Mouse (Mus musculus) hindbrain, postnatal 0 days (tissue): Measurements from ENCODE around the gene Fcgrt. TPM values are rescaled to one million over a fixed set of nuclear protein-coding genes. Genes with fewer than 3 reads are reported as not detected.
A peak's percentile ranks its signal among the peaks of the same experiment; 100 is the strongest.

Experiments
- ATAC-seq: fragments of 200-750 bp; cut with Nextera tagmentation; 2 replicates; pipeline ENCODE4 v1.8.0; 2017; ENCODE audit warnings: mild to moderate bottlenecking, moderate TSS enrichment, moderate library complexity
- DNase-seq: peaks from one replicate; pipeline ENCODE4 v3.0.0-alpha.2; 2015; ENCODE audit warnings: low spot score
- H3K27ac ChIP-seq: fragments of 300-500 bp; sonication (generic); 2 replicates; pipeline ENCODE4 v1.5.1; 2014; ENCODE audit warnings: mild to moderate bottlenecking
- H3K27me3 ChIP-seq: fragments of 300-500 bp; sonication (generic); 2 replicates; pipeline ENCODE4 v1.6.1; 2014; ENCODE audit warnings: low read length, mixed read lengths; ENCODE audit not compliant: insufficient read depth
- H3K36me3 ChIP-seq: fragments of 300-500 bp; sonication (generic); 2 replicates; pipeline ENCODE4 v1.6.1; 2014; ENCODE audit warnings: low read length, mixed read lengths; ENCODE audit not compliant: insufficient read depth
- H3K4me1 ChIP-seq: fragments of 300-500 bp; sonication (generic); 2 replicates; pipeline ENCODE4 v1.6.1; 2014; ENCODE audit warnings: antibody characterized with exemption, low read length, mixed read lengths; ENCODE audit not compliant: insufficient read depth
- H3K4me2 ChIP-seq: fragments of 300-500 bp; sonication (generic); 2 replicates; pipeline ENCODE4 v1.6.1; 2014; ENCODE audit warnings: low read depth, mild to moderate bottlenecking, low read length, moderate library complexity, mixed read lengths
- H3K4me3 ChIP-seq: fragments of 300-500 bp; sonication (generic); 2 replicates; pipeline ENCODE4 v1.5.1; 2014; ENCODE audit warnings: low read length
- H3K9ac ChIP-seq: fragments of 300-500 bp; sonication (generic); replicated peaks from 2 replicates; pipeline ENCODE4 v1.6.1; 2014; ENCODE audit warnings: mild to moderate bottlenecking, low read length, moderate library complexity, mixed read lengths
- H3K9me3 ChIP-seq: fragments of 300-500 bp; sonication (generic); 2 replicates; pipeline ENCODE4 v1.6.1; 2016; ENCODE audit warnings: low read length, mixed read lengths
- CTCF ChIP-seq: IDR thresholded peaks from 2 replicates; pipeline ENCODE4 v1.5.1; 2016; ENCODE audit warnings: antibody characterized with exemption, control low read depth, low read depth
- WGBS: fragments of 180-500 bp; shearing (Covaris S2); extraction: QIAGEN DNeasy Blood & Tissue Kit; methylation state at CpG from one replicate; pipeline ENCODE4 v1.1.7; 2014; 5-methylcytosine and 5-hydroxymethylcytosine counted together
- polyA plus RNA-seq: library from polyadenylated mRNA; unstranded; fragments of >200 nt; fragmentation: Nextera tagmentation; extraction: Ambion mirVana; gene quantifications from 2 replicates; pipeline ENCODE4 v1.2.1, GENCODE M21; 2015
- total RNA-seq: library from RNA; depleted of rRNA; stranded (reverse); fragments of >200 nt; gene quantifications from 2 replicates; pipeline ENCODE4 v1.2.3, GENCODE M21; 2014

Fcgrt gene
- total and polyA plus RNA-seq, 2 experiments from 2014 or later, result 32.9 to 45.9 TPM

GRCm38 (mm10) chr7:45147267-45147666, 43.6 kb upstream of the Fcgrt start:
- H3K4me1 ChIP-seq, result no peaks in the 10 kb centered on the region
- 91% methylated on average over 11 of the region's 11 CpGs for WGBS
- no peak overlapping the region for H3K4me2 ChIP-seq
- no peak for TF ChIP-seq CTCF
- no peaks in the 10 kb centered on the region; the same call in 1 of the 2 replicates for H3K36me3 ChIP-seq
- no peak overlapping the region for H3K9ac ChIP-seq
- DNase-seq (no peak), ATAC-seq (no peak)
- no peaks in the 10 kb centered on the region for H3K27me3 ChIP-seq
- H3K4me3 ChIP-seq, result no peak overlapping the region
- H3K9me3 ChIP-seq, result no peaks in the 10 kb centered on the region
- no peak overlapping the region for H3K27ac ChIP-seq

- no peak for ATAC-seq
- no peak overlapping the region for H3K9ac ChIP-seq
- 93% methylated on average over 8 of the region's 8 CpGs for WGBS
- H3K4me2 ChIP-seq, result no peak overlapping the region
- no peak for TF ChIP-seq CTCF
- no peak overlapping the region for H3K27ac ChIP-seq
- H3K27me3 ChIP-seq, result no peaks in the 10 kb centered on the region
- H3K9me3 ChIP-seq, result no peaks in the 10 kb centered on the region
- DNase-seq, result no peak
- no peaks in the 10 kb centered on the region; the same call in 1 of the 2 replicates for H3K36me3 ChIP-seq
- no peaks in the 10 kb centered on the region for H3K4me1 ChIP-seq
- H3K4me3 ChIP-seq, result no peak overlapping the region
Observed at GRCm38 (mm10) chr7:45145460-45145859, 41.8 kb upstream of the Fcgrt start.

- Histone ChIP-seq H3K4me2 (no peak overlapping the region), H3K27me3 (no peaks in the 10 kb centered on the region), H3K27ac (no peak overlapping the region), H3K4me1 (no peaks in the 10 kb centered on the region), H3K9me3 (no peaks in the 10 kb centered on the region), H3K9ac (no peak overlapping the region), H3K36me3 (no peaks in the 10 kb centered on the region; the same call in 1 of the 2 replicates), H3K4me3 (no peak overlapping the region)
- no peak for TF ChIP-seq CTCF
- ATAC-seq, result no peak
- no peak for DNase-seq
- 91% methylated on average over 13 of the region's 13 CpGs for WGBS
Observed at GRCm38 (mm10) chr7:45144368-45145174, 40.9 kb upstream of the Fcgrt start.

- Histone ChIP-seq H3K9ac (no peak overlapping the region), H3K4me2 (no peak overlapping the region), H3K36me3 (no peaks in the 10 kb centered on the region; the same call in 1 of the 2 replicates), H3K4me3 (no peak overlapping the region), H3K27me3 (no peaks in the 10 kb centered on the region), H3K9me3 (no peaks in the 10 kb centered on the region), H3K4me1 (no peaks in the 10 kb centered on the region), H3K27ac (no peak overlapping the region)
- no peak for TF ChIP-seq CTCF
- DNase-seq, result no peak
- ATAC-seq, result no peak
- 90% methylated on average over 5 of the region's 5 CpGs for WGBS
Observed at GRCm38 (mm10) chr7:45141914-45142313, 38.3 kb upstream of the Fcgrt start.

GRCm38 (mm10) chr7:45141319-45141718, 37.7 kb upstream of the Fcgrt start:
- WGBS, result 83% methylated on average over 3 of the region's 3 CpGs
- ATAC-seq (no peak), DNase-seq (no peak)

GRCm38 (mm10) chr7:45139904-45140723, 36.5 kb upstream of the Fcgrt start:
- Histone ChIP-seq H3K9ac (no peak overlapping the region), H3K36me3 (no peaks in the 10 kb centered on the region; the same call in 1 of the 2 replicates), H3K4me2 (no peak overlapping the region), H3K27me3 (no peaks in the 10 kb centered on the region), H3K9me3 (no peaks in the 10 kb centered on the region), H3K4me3 (no peak overlapping the region), H3K4me1 (no peaks in the 10 kb centered on the region), H3K27ac (no peak overlapping the region)
- TF ChIP-seq CTCF, result no peak
- WGBS, result 71% methylated on average over 8 of the region's 8 CpGs
- ATAC-seq (no peak), DNase-seq (peak; percentile 34)

More at GRCm38 (mm10) chr7:45141319-45141718, 37.7 kb upstream of the Fcgrt start:
- no peaks in the 10 kb centered on the region for H3K4me1 ChIP-seq
- H3K4me3 ChIP-seq, result no peak overlapping the region
- TF ChIP-seq CTCF, result no peak
- H3K9me3 ChIP-seq, result no peaks in the 10 kb centered on the region
- H3K27me3 ChIP-seq, result no peaks in the 10 kb centered on the region
- no peak overlapping the region for H3K9ac ChIP-seq
- H3K4me2 ChIP-seq, result no peak overlapping the region
- H3K27ac ChIP-seq, result no peak overlapping the region
- H3K36me3 ChIP-seq, result no peaks in the 10 kb centered on the region; the same call in 1 of the 2 replicates
